Mouse (Mus musculus) layer of hippocampus, adult 11-12 months (tissue): ENCODE data around the gene Alk.
A peak's percentile ranks its signal among the peaks of the same experiment; 100 is the strongest.

Source experiments
- DNase-seq: peaks from one replicate; pipeline ENCODE4 v3.0.0; 2022; ENCODE audit warnings: low spot score

The Alk gene

GRCm38 (mm10) chr17:72253411-72253810, 351.0 kb downstream of the Alk start:
- DNase-seq, result no peak

- no peak for DNase-seq
Measured at GRCm38 (mm10) chr17:72251554-72251953, 352.9 kb downstream of the Alk start.

GRCm38 (mm10) chr17:72250482-72251405, 353.7 kb downstream of the Alk start:
- peak; percentile 8 for DNase-seq

- peak; percentile 30 for DNase-seq
Measured at GRCm38 (mm10) chr17:72242036-72242435, 362.4 kb downstream of the Alk start.

- DNase-seq, result peak; percentile 15
Measured at GRCm38 (mm10) chr17:72237315-72237714, 367.1 kb downstream of the Alk start.

- DNase-seq, result no peak
Measured at GRCm38 (mm10) chr17:72230891-72231290, 373.5 kb downstream of the Alk start.

GRCm38 (mm10) chr17:72218816-72219215, 385.6 kb downstream of the Alk start:
- DNase-seq, result no peak

- DNase-seq, result no peak
Measured at GRCm38 (mm10) chr17:72197576-72197975, 406.9 kb downstream of the Alk start.

- DNase-seq, result no peak
Measured at GRCm38 (mm10) chr17:72194976-72195650, 409.3 kb downstream of the Alk start.

- DNase-seq, result no peak
Measured at GRCm38 (mm10) chr17:72190536-72190935, 413.9 kb downstream of the Alk start.

- no peak for DNase-seq
Measured at GRCm38 (mm10) chr17:72187026-72187425, 417.4 kb downstream of the Alk start.

- no peak for DNase-seq
Measured at GRCm38 (mm10) chr17:72182414-72182813, 422.0 kb downstream of the Alk start.

- no peak for DNase-seq
Measured at GRCm38 (mm10) chr17:72180200-72180599, 424.2 kb downstream of the Alk start.

- no peak for DNase-seq
Measured at GRCm38 (mm10) chr17:72179722-72180140, 424.7 kb downstream of the Alk start.

- peak; percentile 9 for DNase-seq
Measured at GRCm38 (mm10) chr17:72173778-72174177, 430.6 kb downstream of the Alk start.

- DNase-seq, result no peak
Measured at GRCm38 (mm10) chr17:72168152-72168551, 436.3 kb downstream of the Alk start.

GRCm38 (mm10) chr17:72158857-72159385, 445.5 kb downstream of the Alk start:
- DNase-seq, result no peak

- DNase-seq, result no peak
Measured at GRCm38 (mm10) chr17:72157830-72158629, 446.4 kb downstream of the Alk start.

- DNase-seq, result no peak
Measured at GRCm38 (mm10) chr17:72153038-72153437, 451.4 kb downstream of the Alk start.

- no peak for DNase-seq
Measured at GRCm38 (mm10) chr17:72144946-72145598, 459.4 kb downstream of the Alk start.

GRCm38 (mm10) chr17:72144461-72144860, 460.0 kb downstream of the Alk start:
- DNase-seq, result no peak
